Mouse (Mus musculus) brain, embryonic 14.5 days (tissue): ENCODE measurements around the gene 4921507P07Rik. TPM values are rescaled to one million over a fixed set of nuclear protein-coding genes. Genes with fewer than 3 reads are reported as not detected.

Source experiments
- DNase-seq: peaks from one replicate; pipeline ENCODE4 v3.0.0-alpha.2; 2011; ENCODE audit warnings: low read depth
- CTCF ChIP-seq: fragments of 200-500 bp; IDR thresholded peaks from 2 replicates; pipeline ENCODE4 v1.5.1; 2012; ENCODE audit warnings: inconsistent platforms, mild to moderate bottlenecking, moderate library complexity, borderline replicate concordance; ENCODE audit not compliant: insufficient read depth, insufficient read length; ENCODE audit errors: extremely low read depth
- POLR2A ChIP-seq: fragments of 200-500 bp; IDR thresholded peaks from 2 replicates; pipeline ENCODE4 v1.6.1; 2012; ENCODE audit warnings: mild to moderate bottlenecking, inconsistent platforms, borderline replicate concordance; ENCODE audit not compliant: poor library complexity, insufficient read depth, insufficient read length, severe bottlenecking; ENCODE audit errors: extremely low read depth
- polyA plus RNA-seq: library from polyadenylated mRNA; depleted of rRNA; stranded (reverse); fragments of >200 nt; gene quantifications from 2 replicates; pipeline ENCODE4 v1.2.3, GENCODE M21; 2012; rRNA removed

4921507P07Rik gene
- polyA plus RNA-seq, 1 experiment: 3.2 TPM

DNA sequence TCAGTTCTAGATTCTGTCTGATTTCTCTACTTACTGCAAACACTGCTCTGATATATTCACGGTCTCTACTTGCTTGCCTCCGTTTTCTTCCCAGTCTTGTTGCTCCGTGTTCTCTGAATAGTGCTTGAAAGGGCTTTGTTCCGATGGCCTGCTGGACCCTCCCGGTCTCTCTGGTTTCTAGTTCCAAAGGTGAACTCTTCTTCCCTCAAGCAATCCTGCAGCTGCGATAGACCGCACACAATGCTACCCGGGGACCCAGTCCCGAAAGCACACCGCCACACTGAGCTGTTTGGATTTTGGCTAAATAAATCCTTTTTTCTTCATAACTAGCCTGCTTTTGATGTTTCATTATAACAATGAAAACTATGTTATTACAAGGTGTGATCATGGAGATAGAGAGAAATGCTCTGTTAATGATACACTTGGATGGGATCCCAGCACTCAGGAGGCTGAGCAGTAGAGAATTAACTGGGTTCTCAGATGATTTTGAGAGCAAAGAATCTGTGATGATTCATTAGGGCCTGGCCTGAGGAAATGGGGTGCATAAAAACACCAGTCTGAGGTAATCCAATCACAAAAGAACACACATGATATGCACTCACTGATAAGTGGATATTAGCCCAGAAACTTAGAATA lies 72.1 kb downstream of the 4921507P07Rik start:
- TF ChIP-seq CTCF (no peak), POLR2A (no peak)
- no peak for DNase-seq

Other genes starting within 250 kb of the 4921507P07Rik start
- gene Osbpl3, start 140.4 kb downstream of the 4921507P07Rik start, polyA plus RNA-seq: 7.5 and 8.5 TPM in 2 replicates
- 41.3 and 42.7 TPM in 2 replicates for gene Cycs, start 30.1 kb downstream of the 4921507P07Rik start, polyA plus RNA-seq
- gene Npvf, start 57.8 kb upstream of the 4921507P07Rik start, polyA plus RNA-seq: 0.22 and 0.39 TPM in 2 replicates